Mouse (Mus musculus): Measurements from ENCODE around the gene Cped1. TPM values are rescaled to one million over a fixed set of nuclear protein-coding genes. Genes with fewer than 3 reads are reported as not detected.
"Not testable (repeated sequence)": the region's sequence is repeated elsewhere in the genome, so short reads cannot be mapped to it uniquely, and the experiment has no call there.

Cped1 gene
- total RNA-seq, 2 experiments from 2014 or later, result 18.0 to 22.8 TPM

DNA sequence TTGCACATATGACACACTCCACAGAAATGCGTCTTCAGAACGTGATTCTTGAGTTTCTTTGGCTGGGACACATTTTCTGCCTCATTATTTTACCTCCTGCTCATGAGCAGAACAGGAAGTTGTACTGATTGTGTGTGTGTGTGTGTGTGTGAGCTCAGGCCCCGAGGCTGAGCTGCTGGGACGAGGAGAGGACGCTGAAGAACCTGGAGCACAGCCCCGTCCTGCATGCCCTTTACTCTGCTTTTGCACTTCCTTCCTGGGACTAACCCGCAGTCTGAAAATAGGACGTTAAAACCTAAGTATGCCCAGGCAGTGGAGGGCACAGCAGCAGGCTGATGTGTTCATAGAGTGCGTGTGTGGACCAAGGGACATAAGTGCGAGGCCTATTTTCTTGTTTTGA is 33.9 kb downstream of the Cped1 start:
- intact Hi-C loops (cut with DNase I), result loop anchor here (1.0 kb wide), 1 partner anchor 33 kb away; no protein-coding TSS in a partner anchor
- DNase-seq (ENCODE audit: low spot score), result no peak

GRCm38 (mm10) chr6:22020696-22021095 is 35.0 kb downstream of the Cped1 start:
- intact Hi-C loops (cut with DNase I), result no loop called here
- DNase-seq (ENCODE audit: low spot score), result no peak

- intact Hi-C loops (cut with DNase I), result no loop called here
- no peak for DNase-seq (ENCODE audit: low spot score)
Observed at GRCm38 (mm10) chr6:22021315-22021714, 35.6 kb downstream of the Cped1 start.

DNA sequence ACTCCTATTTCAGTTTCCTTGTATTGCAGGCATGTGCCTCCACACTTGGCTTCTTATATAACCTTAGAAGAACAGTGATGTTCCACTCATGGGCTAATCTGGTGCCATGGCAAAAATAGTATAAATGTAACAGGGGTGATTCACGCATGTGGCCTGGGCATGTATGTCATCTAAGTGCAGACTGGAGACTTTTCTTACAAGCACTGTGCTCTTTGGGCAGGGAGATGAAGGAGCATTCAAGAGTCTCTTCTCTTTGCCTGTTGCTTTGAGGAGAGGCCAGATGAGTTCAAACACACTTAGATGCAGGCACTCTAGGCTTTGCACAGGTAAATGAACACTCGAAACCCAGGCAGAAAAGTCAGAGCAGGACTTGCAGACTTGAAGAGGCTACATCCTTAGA is 38.5 kb downstream of the Cped1 start:
- DNase-seq (ENCODE audit: low spot score), result no peak
- intact Hi-C loops (cut with DNase I), result no loop called here

GRCm38 (mm10) chr6:22025584-22026357 is 40.1 kb downstream of the Cped1 start:
- DNase-seq (ENCODE audit: low spot score), result no peak
- intact Hi-C loops (cut with DNase I), result no loop called here

GRCm38 (mm10) chr6:22026358-22026673 is 40.6 kb downstream of the Cped1 start:
- DNase-seq (ENCODE audit: low spot score), result no peak
- intact Hi-C loops (cut with DNase I), result no loop called here

DNA sequence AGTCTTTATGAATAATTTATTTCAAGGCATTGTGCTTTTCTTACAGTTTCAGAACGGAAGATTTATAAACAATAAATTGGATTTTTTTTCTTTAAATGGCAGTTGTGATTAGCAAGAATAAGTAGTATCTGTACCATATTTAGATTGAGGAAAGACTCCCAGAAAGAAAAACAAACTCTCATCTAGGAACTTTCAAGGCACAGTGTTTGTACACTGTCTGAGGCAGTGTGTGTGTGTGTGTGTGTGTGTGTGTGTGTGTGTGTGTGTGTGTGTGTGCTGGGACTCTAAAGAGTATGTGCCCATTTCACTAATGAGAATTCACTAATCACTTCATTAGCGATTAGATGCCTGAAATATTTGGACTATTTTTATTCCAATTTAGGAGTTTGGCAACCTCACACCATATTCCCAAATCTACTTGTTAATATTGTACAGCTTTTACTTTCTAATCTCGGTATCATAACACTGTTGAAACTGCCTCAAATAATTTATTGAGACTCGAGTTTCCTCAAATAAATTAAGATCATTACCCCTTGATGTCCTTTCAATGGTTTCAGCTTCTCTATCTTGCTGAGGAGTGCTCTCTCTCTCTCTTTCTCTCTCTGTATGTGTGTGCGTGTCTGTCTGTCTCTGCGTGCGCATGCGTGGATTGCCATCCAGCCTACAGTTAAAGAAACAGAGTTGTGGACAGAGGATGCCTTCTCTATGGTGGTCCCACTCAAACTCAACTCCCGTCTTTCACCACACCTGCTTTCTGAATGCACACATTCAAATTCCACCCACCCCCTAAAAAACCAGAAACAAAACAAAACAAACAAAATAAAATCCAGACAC is 41.3 kb downstream of the Cped1 start:
- intact Hi-C loops (cut with DNase I), result no loop called here
- DNase-seq (ENCODE audit: low spot score), result no peak

GRCm38 (mm10) chr6:22027854-22028253 is 42.1 kb downstream of the Cped1 start:
- intact Hi-C loops (cut with DNase I), result no loop called here

DNA sequence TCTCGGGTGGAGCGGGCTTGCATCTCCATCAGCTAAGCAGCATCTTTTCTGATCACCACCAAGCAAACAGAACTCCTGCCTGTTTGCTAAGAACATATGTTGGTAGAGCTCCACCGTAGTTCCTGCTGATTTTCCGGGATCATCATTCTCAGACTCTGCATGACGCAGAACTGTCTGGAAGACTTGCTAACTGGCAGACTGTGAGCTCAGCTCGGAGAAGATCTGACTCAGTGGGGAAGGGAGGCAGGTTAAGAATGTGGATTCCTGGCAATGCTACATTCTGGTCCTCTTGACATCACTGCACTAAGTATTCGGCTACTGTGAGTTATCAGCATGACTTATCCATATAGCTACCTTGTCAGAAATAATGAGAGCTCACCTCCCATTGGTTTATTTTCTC is 44.7 kb downstream of the Cped1 start:
- no peak for DNase-seq (ENCODE audit: low spot score)
- intact Hi-C loops (cut with DNase I), result no loop called here

More at GRCm38 (mm10) chr6:22027854-22028253, 42.1 kb downstream of the Cped1 start:
- DNase-seq (ENCODE audit: low spot score), result no peak

- intact Hi-C loops (cut with DNase I), result no loop called here
- no peak for DNase-seq (ENCODE audit: low spot score)
Observed at GRCm38 (mm10) chr6:22033188-22033587, 47.5 kb downstream of the Cped1 start.

- intact Hi-C loops (cut with DNase I), result no loop called here
- DNase-seq (ENCODE audit: low spot score), result no peak
Observed at GRCm38 (mm10) chr6:22035408-22035807, 49.7 kb downstream of the Cped1 start.

DNA sequence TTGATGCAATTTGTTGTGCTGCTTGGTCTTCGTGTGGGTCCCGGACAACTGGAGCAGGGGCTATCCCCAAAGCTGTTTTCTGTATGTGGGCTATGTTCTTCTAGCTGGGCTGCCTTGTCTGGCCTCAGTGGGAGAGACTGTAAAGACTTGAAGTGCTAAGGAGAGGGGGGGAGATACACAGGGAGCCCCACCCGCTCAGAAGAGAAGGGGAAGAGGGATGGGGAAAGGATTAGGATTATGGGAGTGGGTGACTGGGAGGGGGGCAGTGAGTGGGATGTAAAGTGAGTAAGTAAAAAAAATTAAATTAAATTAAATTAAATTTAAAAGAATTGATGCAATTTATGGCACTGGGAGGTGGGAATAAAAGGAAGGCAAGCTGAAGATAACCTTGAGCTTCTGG is 50.2 kb downstream of the Cped1 start:
- intact Hi-C loops (cut with DNase I), result no loop called here
- no peak for DNase-seq (ENCODE audit: low spot score)

DNA sequence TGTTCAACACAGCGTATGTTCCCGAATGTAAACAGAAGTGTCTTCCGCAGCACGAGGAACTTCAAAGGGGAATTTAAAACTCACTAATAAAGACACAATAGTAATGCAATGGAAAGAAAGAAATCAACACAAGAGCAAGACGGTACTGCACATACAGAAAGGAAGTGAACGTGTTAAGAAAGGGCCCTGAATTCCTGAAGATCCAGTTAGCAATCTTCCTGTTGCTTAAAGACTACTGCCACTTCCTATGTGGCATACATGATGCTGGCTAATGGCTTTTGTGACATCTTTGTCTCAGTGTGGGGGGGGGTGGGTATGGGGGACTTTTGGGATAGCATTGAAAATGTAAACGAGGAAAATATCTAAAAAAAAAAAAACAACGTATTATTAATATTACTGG is 50.7 kb downstream of the Cped1 start:
- no peak for DNase-seq (ENCODE audit: low spot score)
- intact Hi-C loops (cut with DNase I), result no loop called here

DNA sequence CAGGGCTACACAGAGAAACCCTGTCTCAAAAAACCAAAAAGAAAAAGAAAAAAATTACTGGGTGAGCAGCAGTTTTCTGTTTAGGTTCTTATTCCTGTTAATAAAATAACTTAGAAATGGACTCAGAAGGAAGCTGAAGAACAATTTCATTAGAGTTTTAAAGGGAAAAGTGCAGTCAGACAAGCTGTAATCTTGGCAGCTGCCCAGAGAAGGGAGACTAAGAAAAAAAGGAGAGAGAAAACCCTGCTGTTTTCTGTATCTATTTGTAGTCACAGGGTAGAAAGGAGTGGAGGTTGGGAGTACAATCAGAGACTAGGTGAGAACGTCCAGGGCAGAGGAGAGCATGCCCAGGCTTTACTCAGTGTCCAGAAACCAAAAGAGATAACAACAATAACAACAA is 51.2 kb downstream of the Cped1 start:
- no peak for DNase-seq (ENCODE audit: low spot score)
- intact Hi-C loops (cut with DNase I), result no loop called here

DNA sequence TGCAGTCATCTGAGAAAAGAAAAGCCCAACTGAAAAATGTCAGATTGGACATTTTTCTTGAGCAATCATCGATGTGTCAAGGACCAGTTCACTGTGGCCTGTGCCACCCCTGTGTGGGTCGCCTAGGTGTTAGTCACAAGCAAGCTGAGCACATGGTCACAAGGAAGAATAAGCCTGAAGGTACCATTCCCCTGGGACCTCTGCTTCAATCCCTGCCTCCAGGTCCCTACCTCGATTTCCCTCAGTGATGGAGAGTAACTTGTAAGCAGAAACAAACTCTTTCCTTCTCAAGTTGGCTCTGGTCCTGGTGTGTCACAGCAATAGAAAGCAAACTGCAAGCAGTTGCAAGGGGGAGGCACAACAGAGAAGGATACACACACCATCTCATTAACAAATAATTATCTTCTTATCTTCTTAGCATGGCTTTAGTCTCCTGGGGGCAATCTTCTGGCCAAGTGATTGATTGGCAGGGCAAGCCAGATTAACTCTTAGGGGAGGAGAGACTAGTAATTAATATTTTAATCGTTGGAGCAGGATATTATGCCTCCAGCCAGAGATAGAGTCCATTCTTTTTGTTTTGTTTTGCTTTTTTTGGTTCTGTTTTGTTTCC is 51.8 kb downstream of the Cped1 start:
- intact Hi-C loops (cut with DNase I), result loop anchor here (2.0 kb wide), 1 partner anchor 53 kb away; the partner anchor contains the start of gene Cped1
- DNase-seq (ENCODE audit: low spot score), result no peak

- DNase-seq (ENCODE audit: low spot score), result not testable (repeated sequence)
Observed at GRCm38 (mm10) chr6:22039666-22040065, 54.0 kb downstream of the Cped1 start.

DNA sequence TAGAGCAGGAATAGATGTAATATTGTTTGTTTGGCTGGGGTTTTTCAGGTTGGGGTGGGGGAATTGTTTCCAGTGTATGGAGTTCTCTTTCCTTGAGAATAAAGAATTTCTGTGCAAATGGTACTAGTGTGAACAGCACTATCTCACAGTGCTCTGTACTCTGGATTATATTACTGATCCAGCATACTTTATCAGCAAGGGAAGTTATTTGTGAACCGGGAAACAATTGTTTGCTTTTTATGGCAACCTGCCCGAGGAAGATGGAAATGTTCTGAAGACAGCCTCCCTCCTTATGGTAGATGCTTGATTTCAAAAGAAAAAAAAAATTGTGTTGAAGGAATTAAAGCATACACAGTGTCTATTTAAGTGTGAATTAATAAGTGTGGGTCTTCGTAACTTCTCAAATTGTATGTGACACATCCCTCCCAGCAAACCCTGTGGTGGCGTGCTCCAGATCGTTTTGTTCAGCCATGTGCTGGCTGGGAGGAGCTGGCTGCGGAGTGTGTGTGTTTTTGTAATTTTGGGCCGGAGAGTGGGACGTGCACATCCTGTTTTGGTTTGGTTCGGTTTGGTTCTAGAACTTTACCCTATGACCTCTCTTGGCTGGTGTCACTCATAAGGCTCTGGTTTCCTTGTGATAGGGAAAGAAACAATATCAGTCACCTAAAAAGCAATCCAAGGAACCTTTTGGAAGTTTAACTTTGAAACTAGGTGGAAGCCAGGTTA is 59.3 kb downstream of the Cped1 start:
- peak; percentile 41 for DNase-seq (ENCODE audit: low spot score)
- intact Hi-C loops (cut with DNase I), result loop anchor here (2.0 kb wide), 2 partner anchors 26 to 44 kb away; no protein-coding TSS in a partner anchor

More at GRCm38 (mm10) chr6:22039666-22040065, 54.0 kb downstream of the Cped1 start:
- intact Hi-C loops (cut with DNase I), result loop anchor here (2.0 kb wide), 1 partner anchor 55 kb away; the partner anchor contains the start of gene Cped1

DNA sequence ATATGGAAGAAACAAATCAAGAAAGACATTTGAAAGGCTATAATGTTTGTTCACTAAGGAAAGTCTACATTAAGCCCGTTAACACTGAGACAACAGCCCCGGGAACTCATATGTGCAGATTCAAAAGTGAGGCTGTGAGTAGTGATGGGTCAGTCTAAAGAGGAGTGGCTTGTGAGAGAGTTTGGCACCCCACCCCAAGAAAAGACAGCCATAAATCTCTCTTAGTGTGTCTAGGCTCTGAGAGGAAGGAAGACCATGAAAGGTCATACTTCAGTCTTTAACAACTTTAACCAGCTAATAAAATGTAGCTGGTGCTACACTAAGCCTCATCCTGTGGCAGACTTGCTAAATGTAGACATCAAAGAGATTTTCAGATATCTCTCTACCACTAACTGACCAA is 61.4 kb downstream of the Cped1 start:
- no peak for DNase-seq (ENCODE audit: low spot score)
- intact Hi-C loops (cut with DNase I), result no loop called here

GRCm38 (mm10) chr6:22049093-22049492 is 63.4 kb downstream of the Cped1 start:
- DNase-seq (ENCODE audit: low spot score), result no peak
- intact Hi-C loops (cut with DNase I), result no loop called here

DNA sequence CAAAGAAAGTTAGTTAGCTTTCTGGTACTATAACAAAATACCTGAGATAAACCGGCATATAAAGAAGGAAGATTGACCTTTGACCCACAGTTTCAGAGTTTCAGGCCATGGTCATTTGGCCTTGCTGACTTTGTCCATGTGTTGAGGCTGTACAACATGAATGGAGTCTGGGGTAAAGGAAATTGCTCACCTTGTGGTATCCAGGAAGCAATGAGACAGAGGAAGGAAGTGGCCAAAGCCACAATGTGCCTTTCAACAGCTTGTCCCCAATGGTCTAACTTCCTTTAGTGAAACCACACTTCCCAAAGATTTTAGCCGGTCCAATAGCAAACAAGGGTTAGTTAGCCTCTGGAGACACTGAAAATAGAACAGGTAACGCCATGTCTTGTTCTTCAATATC is 65.8 kb downstream of the Cped1 start:
- intact Hi-C loops (cut with DNase I), result no loop called here
- DNase-seq (ENCODE audit: low spot score), result no peak
